Comparison of ENCODE assay signal across 13 mouse cellular contexts in the genomic region with DNA sequence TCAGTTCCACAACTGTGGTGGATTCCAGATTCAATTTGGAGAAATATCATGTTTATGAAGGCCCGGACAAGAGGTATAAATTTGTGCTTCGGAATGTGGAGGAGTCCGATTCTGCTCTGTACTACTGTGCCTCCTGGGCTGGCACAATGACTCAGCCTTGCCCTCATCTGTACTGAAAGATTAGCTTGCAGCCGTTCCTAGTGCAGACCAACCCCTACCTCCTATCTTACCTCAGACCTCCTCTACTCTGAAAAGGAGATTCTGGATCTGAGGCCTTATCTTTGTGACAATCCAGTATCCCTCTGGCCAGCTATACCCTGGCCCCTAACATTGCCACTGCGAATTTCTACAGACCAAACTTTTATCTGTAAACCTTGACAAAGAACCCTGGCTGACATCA.
A peak's percentile ranks its signal among the peaks of the same experiment; 100 is the strongest.
DNase-seq lines count a peak whose midpoint lies in the region; ATAC-seq lines count a peak whose summit lies in the region.
"Had no signal": no experiment of that assay in that cellular context is flagged by ENCODE, and none has a peak within 500 bp of the region (broad histone marks: within the 10 kb centered on the region; RNA-seq: fewer than 3 reads in every experiment).

No protein-coding gene starts in this region.

- H3K4me2 ChIP-seq in lung, embryonic 15.5 days = no peak overlapping the region
- H3K4me2 ChIP-seq in liver, embryonic 13.5 days = peak overlapping the region; percentile 62
- H3K4me2 ChIP-seq in stomach, embryonic 16.5 days (ENCODE audit: low read depth, low read length) = no peak overlapping the region
- H3K4me2 ChIP-seq: heart, embryonic 13.5 days; limb, embryonic 13.5 days; midbrain, embryonic 15.5 days; neural tube, embryonic 12.5 days had no signal

- H3K9ac ChIP-seq in lung, embryonic 15.5 days = no peak overlapping the region
- H3K9ac ChIP-seq in liver, embryonic 13.5 days = peak overlapping the region; percentile 49
- no peak overlapping the region for H3K9ac ChIP-seq in stomach, embryonic 16.5 days (ENCODE audit: low read length)
- H3K9ac ChIP-seq: heart, embryonic 13.5 days; limb, embryonic 13.5 days; midbrain, embryonic 15.5 days; neural tube, embryonic 12.5 days had no signal

- H3K27me3 ChIP-seq in lung, embryonic 15.5 days = no peaks in the 10 kb centered on the region
- H3K27me3 ChIP-seq in liver, embryonic 13.5 days = no peaks in the 10 kb centered on the region
- H3K27me3 ChIP-seq in stomach, embryonic 16.5 days (ENCODE audit: control insufficient read depth, insufficient read depth, low read length) = no peaks in the 10 kb centered on the region
- H3K27me3 ChIP-seq: heart, embryonic 13.5 days; limb, embryonic 13.5 days; midbrain, embryonic 15.5 days; neural tube, embryonic 12.5 days had no signal

- DNase-seq in lung, postnatal 14 days = no peak
- peak; percentile 77 for DNase-seq in c-Kit-positive CD71-positive TER-119-positive erythroid progenitor cells, embryonic 14.5 days (ENCODE audit: low spot score)
- peak; percentile 77 for DNase-seq in liver, embryonic 13.5 days
- DNase-seq in ovary, postnatal 14 days (ENCODE audit: low spot score) = no peak
- no peak for DNase-seq in adipocyte (ENCODE audit: low spot score)
- DNase-seq: right cerebral cortex, postnatal 4 days had no signal

- H3K4me1 ChIP-seq in lung, embryonic 15.5 days = no peaks in the 10 kb centered on the region
- peaks cover 23% of the 10 kb centered on the region for H3K4me1 ChIP-seq in liver, embryonic 13.5 days (replicated peaks)
- no peaks in the 10 kb centered on the region for H3K4me1 ChIP-seq in stomach, embryonic 16.5 days (ENCODE audit: control insufficient read depth, insufficient read depth, low read length)
- H3K4me1 ChIP-seq: forebrain, embryonic 10.5 days; heart, embryonic 13.5 days; limb, embryonic 13.5 days; midbrain, embryonic 15.5 days; neural tube, embryonic 12.5 days had no signal

- 78% methylated on average over 5 of the region's 5 CpGs for WGBS in lung, embryonic 15.5 days
- WGBS in liver, embryonic 13.5 days (ENCODE audit: insufficient replicate concordance) = 11% methylated on average over 5 of the region's 5 CpGs
- 82% methylated on average over 5 of the region's 5 CpGs for WGBS in stomach, embryonic 16.5 days

- no peak overlapping the region for H3K27ac ChIP-seq in lung, embryonic 15.5 days
- H3K27ac ChIP-seq in liver, embryonic 13.5 days = peak overlapping the region; percentile 91
- no peak overlapping the region for H3K27ac ChIP-seq in stomach, embryonic 16.5 days (ENCODE audit: low read length)
- H3K27ac ChIP-seq: forebrain, embryonic 10.5 days; heart, embryonic 13.5 days; limb, embryonic 13.5 days; midbrain, embryonic 15.5 days; neural tube, embryonic 12.5 days had no signal

- no peaks in the 10 kb centered on the region for H3K9me3 ChIP-seq in lung, embryonic 15.5 days
- H3K9me3 ChIP-seq in liver, embryonic 13.5 days (replicated peaks) = no peaks in the 10 kb centered on the region
- no peaks in the 10 kb centered on the region for H3K9me3 ChIP-seq in stomach, embryonic 16.5 days (replicated peaks; ENCODE audit: control insufficient read depth, low read length)
- H3K9me3 ChIP-seq: forebrain, embryonic 10.5 days; heart, embryonic 13.5 days; limb, embryonic 13.5 days; midbrain, embryonic 15.5 days; neural tube, embryonic 12.5 days had no signal

- no peak overlapping the region for H3K4me3 ChIP-seq in lung, embryonic 15.5 days
- peak overlapping the region; percentile 36 for H3K4me3 ChIP-seq in liver, embryonic 13.5 days (replicated peaks)
- no peak overlapping the region for H3K4me3 ChIP-seq in stomach, embryonic 16.5 days (replicated peaks; ENCODE audit: low read length)
- H3K4me3 ChIP-seq: forebrain, embryonic 10.5 days; heart, embryonic 13.5 days; limb, embryonic 13.5 days; midbrain, embryonic 15.5 days; neural tube, embryonic 12.5 days had no signal

- ATAC-seq in lung, embryonic 15.5 days (ENCODE audit: borderline replicate concordance, extremely low read depth, low FRiP score, low TSS enrichment) = peak; percentile 64; the same call in 1 of the 2 replicates
- peak; percentile 99 for ATAC-seq in liver, embryonic 13.5 days (ENCODE audit: low read depth)
- ATAC-seq in stomach, embryonic 16.5 days (ENCODE audit: insufficient read depth, low FRiP score) = 0 out of 2 replicates have a peak, but pooled peaks have one; percentile 66

- H3K36me3 ChIP-seq in lung, embryonic 15.5 days = no peaks in the 10 kb centered on the region
- H3K36me3 ChIP-seq in liver, embryonic 13.5 days = no peaks in the 10 kb centered on the region
- H3K36me3 ChIP-seq in stomach, embryonic 16.5 days (ENCODE audit: control insufficient read depth, insufficient read depth, low read length) = no peaks in the 10 kb centered on the region
- H3K36me3 ChIP-seq: forebrain, embryonic 10.5 days; heart, embryonic 13.5 days; limb, embryonic 13.5 days; midbrain, embryonic 15.5 days; neural tube, embryonic 12.5 days had no signal

Comparison
In these comparisons a context has a peak if more than half of its experiments do, and no peak if none do; other contexts are left out.
1. DNase-seq: peak in c-Kit-positive CD71-positive TER-119-positive erythroid progenitor cells, embryonic 14.5 days (single experiment) and liver, embryonic 13.5 days (single experiment); none in lung, postnatal 14 days (single experiment), ovary, postnatal 14 days (single experiment) and adipocyte (single experiment).
2. Peak in every context shown above with its lines, with median percentiles within 50 percentile points of each other: ATAC-seq.